Mouse (Mus musculus) liver, adult 2 months (tissue): ENCODE data around the gene Tmigd3.

Experiments
- CTCF ChIP-seq: fragments of 200-500 bp; IDR thresholded peaks from 2 replicates; pipeline ENCODE4 v1.5.1; 2011; ENCODE audit warnings: low read depth, low read length, control low read depth
- POLR2A ChIP-seq: fragments of 200-500 bp; IDR thresholded peaks from 2 replicates; pipeline ENCODE4 v1.6.1; 2011; ENCODE audit warnings: low read length, control low read depth; ENCODE audit not compliant: insufficient read depth; ENCODE audit errors: extremely low read depth

DNA sequence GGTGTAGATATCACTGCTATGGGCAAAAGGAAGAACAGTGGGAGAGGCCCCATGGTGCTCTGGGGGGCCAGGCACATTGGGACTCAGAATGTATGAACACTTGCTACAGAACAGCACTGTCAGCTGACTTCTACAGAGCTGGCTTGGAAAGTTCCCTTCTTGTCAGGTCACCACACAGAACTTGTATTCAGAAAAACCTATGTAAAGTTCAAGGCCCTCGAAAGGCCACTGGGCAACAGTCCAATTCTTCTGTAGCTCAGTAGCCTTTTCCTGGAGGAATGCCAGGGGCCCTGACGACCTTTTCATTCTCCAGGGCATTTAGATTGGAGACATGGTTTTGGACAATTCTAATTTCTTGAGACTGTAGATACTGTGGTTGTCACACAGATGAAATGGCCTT, 2.6 kb upstream of the Tmigd3 start:
- no peak for TF ChIP-seq CTCF
- TF ChIP-seq POLR2A = no peak
